Mouse (Mus musculus): ENCODE measurements around the gene Nav2. TPM values are rescaled to one million over a fixed set of nuclear protein-coding genes. Genes with fewer than 3 reads are reported as not detected.

The Nav2 gene
- total and polyA plus RNA-seq, 3 experiments, result 2.0 to 2.7 TPM; not detected in 1

DNA sequence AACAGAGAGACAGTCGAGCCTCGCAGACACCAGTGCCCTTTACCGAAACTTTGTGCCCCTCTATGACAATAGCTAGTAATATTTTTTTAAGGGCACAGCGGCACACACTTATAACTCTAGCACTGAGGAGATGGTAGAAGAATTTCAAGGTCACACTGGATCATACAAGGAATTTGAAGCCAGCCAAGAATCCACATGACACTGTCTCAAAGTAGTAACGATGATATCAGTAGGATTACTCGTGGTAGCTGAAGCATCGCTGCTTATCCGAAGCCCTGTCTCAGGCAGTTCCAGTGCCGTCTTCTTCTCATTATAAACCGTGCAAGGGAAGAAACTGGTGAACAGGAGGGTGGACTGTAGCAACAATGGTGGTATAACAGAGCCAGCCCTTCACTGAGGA is 177.2 kb downstream of the Nav2 start:
- Histone ChIP-seq H3K27ac (ENCODE audit: control insufficient read depth, low read depth, low read length) (no peak overlapping the region), H3K9me3 (replicated peaks; ENCODE audit: insufficient read depth, low read length) (no peaks in the 10 kb centered on the region), H3K4me3 (ENCODE audit: control insufficient read depth in 1 of 2, insufficient read depth in 1 of 2, low read depth in 2 of 2, low read length in 2 of 2) (no peak overlapping the region), H3K79me2 (ENCODE audit: control insufficient read depth, insufficient read depth, low read length, poor library complexity) (no peaks in the 10 kb centered on the region), H3K36me3 (ENCODE audit: control insufficient read depth in 1 of 2, insufficient read depth in 2 of 2, low read length in 2 of 2) (no peaks in the 10 kb centered on the region), H3K27me3 (ENCODE audit: control insufficient read depth in 1 of 2, insufficient read depth in 2 of 2, low read length in 2 of 2) (peaks cover 0 to 2% of the 10 kb centered on the region in 2 experiments; a peak in 3 of 4 replicates), H3K4me1 (ENCODE audit: control insufficient read depth in 1 of 2, insufficient read depth in 2 of 2, low read length in 2 of 2) (no peaks in the 10 kb centered on the region), H3K9ac (ENCODE audit: control insufficient read depth, low read depth, low read length, poor library complexity, severe bottlenecking) (no peak overlapping the region)
- TF ChIP-seq USF1 (IDR thresholded peaks at IDR 0.05; ENCODE audit: low read depth, low read length) (no peak), ZNF384 (IDR thresholded peaks at IDR 0.05; ENCODE audit: low read depth, low read length) (no peak), POLR2A (IDR thresholded peaks at IDR 0.05; ENCODE audit: control insufficient read depth in 1 of 2, insufficient read depth in 1 of 2, low read depth in 1 of 2, low read length in 2 of 2, poor library complexity in 1 of 2) (no peak)
- DNase-seq (ENCODE audit: low read depth, low spot score), result no peak

DNA sequence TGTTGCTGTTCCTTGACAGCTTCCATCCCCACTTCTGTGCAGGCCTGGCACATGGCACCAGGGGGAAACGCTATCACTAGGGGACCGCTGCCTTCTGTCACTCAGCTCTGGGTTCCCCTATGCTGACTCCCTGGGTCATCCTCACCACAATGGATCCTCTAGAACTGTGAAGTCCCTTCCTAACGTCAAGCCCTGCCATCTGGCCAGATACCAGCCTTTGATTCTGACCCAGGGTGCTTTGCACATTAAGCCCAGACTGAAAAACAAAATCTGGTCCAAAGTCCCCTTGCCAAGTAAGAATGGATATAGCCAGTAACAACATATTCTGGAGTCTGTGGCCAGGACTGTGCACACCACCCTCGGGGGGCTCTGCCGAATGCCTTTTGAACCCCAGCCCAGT is 178.6 kb downstream of the Nav2 start:
- H3K27me3 ChIP-seq (ENCODE audit: control insufficient read depth in 1 of 2, insufficient read depth in 2 of 2, low read length in 2 of 2), result peaks cover 0 to 2% of the 10 kb centered on the region in 2 experiments; a peak in 3 of 4 replicates

DNA sequence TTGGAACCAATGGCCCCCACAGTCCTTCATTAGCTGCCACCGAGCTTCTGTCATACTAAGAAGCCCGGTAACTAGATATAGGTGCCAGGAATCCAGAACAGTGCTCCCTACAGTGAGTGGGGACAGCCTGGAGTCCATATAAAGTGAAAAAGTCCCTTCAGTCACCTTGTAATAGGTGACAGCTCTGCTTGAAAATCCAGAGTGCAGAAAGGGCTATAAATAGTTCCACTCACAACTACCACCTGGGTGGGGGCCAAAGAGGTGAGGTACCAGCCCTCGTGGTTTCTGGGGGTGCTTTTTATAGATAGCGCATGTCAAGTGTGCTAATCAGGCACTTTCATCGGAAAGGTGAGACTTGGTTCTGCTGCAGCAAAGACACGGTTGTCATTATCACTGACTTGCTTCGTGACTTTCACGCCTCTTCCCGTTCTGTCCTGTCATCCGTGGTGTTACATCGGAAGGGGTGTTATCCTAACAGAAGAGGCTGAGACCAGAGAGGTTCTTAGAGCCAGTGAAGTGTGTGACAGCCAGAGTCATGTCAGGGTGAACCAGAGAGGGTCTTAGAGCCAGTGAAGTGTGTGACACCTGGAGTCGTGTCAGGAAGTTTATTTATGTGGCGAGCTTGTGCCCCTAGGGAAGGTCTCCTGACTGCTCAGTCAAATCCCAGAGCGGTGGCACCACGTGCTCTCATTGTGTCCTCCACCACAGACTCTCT is 179.8 kb downstream of the Nav2 start:
- Histone ChIP-seq H3K4me3 (ENCODE audit: control insufficient read depth in 1 of 2, insufficient read depth in 1 of 2, low read depth in 2 of 2, low read length in 2 of 2) (no peak overlapping the region), H3K9ac (ENCODE audit: control insufficient read depth, low read depth, low read length, poor library complexity, severe bottlenecking) (no peak overlapping the region), H3K79me2 (ENCODE audit: control insufficient read depth, insufficient read depth, low read length, poor library complexity) (no peaks in the 10 kb centered on the region), H3K4me1 (ENCODE audit: control insufficient read depth in 1 of 2, insufficient read depth in 2 of 2, low read length in 2 of 2) (no peaks in the 10 kb centered on the region), H3K36me3 (ENCODE audit: control insufficient read depth in 1 of 2, insufficient read depth in 2 of 2, low read length in 2 of 2) (no peaks in the 10 kb centered on the region), H3K9me3 (replicated peaks; ENCODE audit: insufficient read depth, low read length) (no peaks in the 10 kb centered on the region), H3K27me3 (ENCODE audit: control insufficient read depth in 1 of 2, insufficient read depth in 2 of 2, low read length in 2 of 2) (peaks cover 0 to 2% of the 10 kb centered on the region in 2 experiments; a peak in 3 of 4 replicates), H3K27ac (ENCODE audit: control insufficient read depth, low read depth, low read length) (no peak overlapping the region)
- no peak for TF ChIP-seq HCFC1 (IDR thresholded peaks at IDR 0.05; ENCODE audit: low read depth, low read length)
- no peak for TF ChIP-seq SMC3 (IDR thresholded peaks at IDR 0.05; ENCODE audit: low read depth, low read length)
- TF ChIP-seq ZKSCAN1 (IDR thresholded peaks at IDR 0.05; ENCODE audit: low read depth, low read length), result no peak
- no peak for TF ChIP-seq POLR2A (IDR thresholded peaks at IDR 0.05; ENCODE audit: control insufficient read depth in 1 of 2, insufficient read depth in 1 of 2, low read depth in 1 of 2, low read length in 2 of 2, poor library complexity in 1 of 2)
- no peak for TF ChIP-seq ZNF384 (IDR thresholded peaks at IDR 0.05; ENCODE audit: low read depth, low read length)
- TF ChIP-seq USF2 (IDR thresholded peaks at IDR 0.05; ENCODE audit: borderline replicate concordance in 1 of 2, insufficient read depth in 1 of 2, low read depth in 1 of 2, low read length in 2 of 2), result no peak
- no peak for TF ChIP-seq CHD2 (IDR thresholded peaks at IDR 0.05; ENCODE audit: low read length)
- no peak for TF ChIP-seq EP300 (IDR thresholded peaks at IDR 0.05; ENCODE audit: low read depth in 1 of 2, low read length in 2 of 2)
- DNase-seq (ENCODE audit: low read depth, low spot score), result no peak

More for the DNA sequence above, 178.6 kb downstream of the Nav2 start:
- DNase-seq (ENCODE audit: low read depth, low spot score), result no peak
- Histone ChIP-seq H3K36me3 (ENCODE audit: control insufficient read depth in 1 of 2, insufficient read depth in 2 of 2, low read length in 2 of 2) (no peaks in the 10 kb centered on the region), H3K9ac (ENCODE audit: control insufficient read depth, low read depth, low read length, poor library complexity, severe bottlenecking) (no peak overlapping the region), H3K4me1 (ENCODE audit: control insufficient read depth in 1 of 2, insufficient read depth in 2 of 2, low read length in 2 of 2) (no peaks in the 10 kb centered on the region), H3K9me3 (replicated peaks; ENCODE audit: insufficient read depth, low read length) (no peaks in the 10 kb centered on the region), H3K4me3 (ENCODE audit: control insufficient read depth in 1 of 2, insufficient read depth in 1 of 2, low read depth in 2 of 2, low read length in 2 of 2) (no peak overlapping the region), H3K27ac (ENCODE audit: control insufficient read depth, low read depth, low read length) (no peak overlapping the region), H3K79me2 (ENCODE audit: control insufficient read depth, insufficient read depth, low read length, poor library complexity) (no peaks in the 10 kb centered on the region)
- no peak for TF ChIP-seq USF2 (IDR thresholded peaks at IDR 0.05; ENCODE audit: borderline replicate concordance in 1 of 2, insufficient read depth in 1 of 2, low read depth in 1 of 2, low read length in 2 of 2)
- no peak for TF ChIP-seq MAZ (IDR thresholded peaks at IDR 0.05; ENCODE audit: low read depth, low read length)
- TF ChIP-seq CHD1 (IDR thresholded peaks at IDR 0.05; ENCODE audit: low read depth, low read length), result no peak

All from MEL (cell line).